Mouse (Mus musculus): ENCODE data around the gene Pbx1.

- no peak for TF ChIP-seq POLR2A (IDR thresholded peaks at IDR 0.05; ENCODE audit: borderline replicate concordance, control insufficient read depth, low read depth, low read length)
- no peak for TF ChIP-seq CTCF (IDR thresholded peaks at IDR 0.05; ENCODE audit: control insufficient read depth, insufficient read depth, low read length)
Observed at GRCm38 (mm10) chr1:168178611-168179010, 253.5 kb downstream of the Pbx1 start.
